Mouse (Mus musculus): ENCODE data around the gene Pex14. TPM values are rescaled to one million over a fixed set of nuclear protein-coding genes. Genes with fewer than 3 reads are reported as not detected.

The Pex14 gene
- polyA plus RNA-seq, 1 experiment = 49.4 TPM

- 69% methylated on average over 8 of the region's 8 CpGs for WGBS
- no peak overlapping the region for H3K4me3 ChIP-seq (ENCODE audit: low read depth, low read length)
- H3K36me3 ChIP-seq (ENCODE audit: control insufficient read depth, insufficient read depth, low read length) = peaks cover 21% of the 10 kb centered on the region
- H3K4me1 ChIP-seq (ENCODE audit: control insufficient read depth, insufficient read depth, insufficient read length, low read length) = 0 out of 2 replicates have a peak, but pooled peaks cover 2% of the 10 kb centered on the region
- no peak overlapping the region for H3K27ac ChIP-seq (ENCODE audit: insufficient read depth, low read depth, low read length)
- TF ChIP-seq CTCF (IDR thresholded peaks at IDR 0.05; ENCODE audit: extremely low read depth, insufficient read length, insufficient replicate concordance, low read depth, low read length) = no peak
- TF ChIP-seq POLR2A (IDR thresholded peaks at IDR 0.05; ENCODE audit: low read depth, low read length) = no peak
- H3K27me3 ChIP-seq (ENCODE audit: control insufficient read depth, insufficient read depth, low read length) = no peaks in the 10 kb centered on the region
Observed at GRCm38 (mm10) chr4:148912826-148913590, 186.7 kb downstream of the Pex14 start.

- H3K27me3 ChIP-seq (ENCODE audit: control insufficient read depth, insufficient read depth, low read length) = no peaks in the 10 kb centered on the region
- no peak for TF ChIP-seq POLR2A (IDR thresholded peaks at IDR 0.05; ENCODE audit: low read depth, low read length)
- 69% methylated on average over 7 of the region's 7 CpGs for WGBS
- peaks cover 22% of the 10 kb centered on the region for H3K36me3 ChIP-seq (ENCODE audit: control insufficient read depth, insufficient read depth, low read length)
- H3K4me3 ChIP-seq (ENCODE audit: low read depth, low read length) = no peak overlapping the region
- peaks cover 5% of the 10 kb centered on the region; the same call in 1 of the 2 replicates for H3K4me1 ChIP-seq (ENCODE audit: control insufficient read depth, insufficient read depth, insufficient read length, low read length)
- H3K27ac ChIP-seq (ENCODE audit: insufficient read depth, low read depth, low read length) = no peak overlapping the region
Observed at GRCm38 (mm10) chr4:148912134-148912533, 187.5 kb downstream of the Pex14 start.

Other genes with a start within 250 kb of the Pex14 start
- 7.8 and 13.7 TPM in 2 replicates for gene Dffa, start 4.3 kb upstream of the Pex14 start, polyA plus RNA-seq (2012; rRNA removed)
- gene Cort, start 26.9 kb upstream of the Pex14 start, polyA plus RNA-seq (2012; rRNA removed) = not detected in 2 replicates
- gene Cenps, start 37.8 kb upstream of the Pex14 start, polyA plus RNA-seq (2012; rRNA removed) = 0.77 and 1.9 TPM in 2 replicates
- gene Pgd, start 66.9 kb upstream of the Pex14 start, polyA plus RNA-seq (2012; rRNA removed) = 183 and 292 TPM in 2 replicates
- 9.4 and 19.4 TPM in 2 replicates for gene Kif1b, start 207.8 kb upstream of the Pex14 start, polyA plus RNA-seq (2012; rRNA removed)